Mouse (Mus musculus): Measurements from ENCODE around the gene Abca13.

The Abca13 gene

DNA sequence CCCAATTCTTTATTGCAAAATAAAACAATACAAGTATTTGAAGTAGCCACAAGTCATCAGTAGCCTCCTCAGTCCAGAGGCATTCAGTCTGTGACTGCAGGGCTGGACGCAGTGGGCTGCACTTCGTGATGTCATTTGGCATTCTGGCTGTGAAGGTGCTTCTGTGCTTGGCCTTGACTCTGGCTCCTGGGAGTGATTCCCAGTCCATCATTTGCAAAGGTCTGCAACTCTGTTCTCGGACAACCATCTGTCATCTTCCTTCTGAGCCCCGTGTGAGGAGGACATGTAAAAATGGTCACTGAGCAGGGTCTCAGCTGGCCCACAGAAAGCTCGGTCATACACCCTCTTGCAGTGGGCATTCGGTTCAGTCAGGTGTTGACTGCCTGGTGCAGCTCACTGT is 345.1 kb downstream of the Abca13 start:
- no peak for DNase-seq

DNA sequence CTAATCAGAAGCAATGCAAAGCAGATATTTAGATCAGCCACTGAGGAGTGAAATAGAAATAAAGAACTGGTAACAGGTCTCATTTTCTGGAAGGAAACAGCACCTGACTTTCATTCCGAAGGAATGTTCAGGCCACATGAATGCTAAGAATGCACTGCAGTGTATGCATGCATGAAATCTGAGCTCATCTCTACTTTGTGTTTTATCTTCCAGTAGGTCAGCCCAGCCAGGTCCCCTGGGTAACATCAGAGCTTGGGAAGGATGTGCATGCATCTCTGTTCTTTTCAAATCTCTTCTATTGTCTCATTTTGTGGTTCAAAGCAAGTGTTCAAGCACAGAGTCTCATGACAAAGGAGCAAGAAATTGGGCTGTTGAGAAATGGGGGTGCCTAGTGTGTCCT is 346.6 kb downstream of the Abca13 start:
- no peak for DNase-seq

DNA sequence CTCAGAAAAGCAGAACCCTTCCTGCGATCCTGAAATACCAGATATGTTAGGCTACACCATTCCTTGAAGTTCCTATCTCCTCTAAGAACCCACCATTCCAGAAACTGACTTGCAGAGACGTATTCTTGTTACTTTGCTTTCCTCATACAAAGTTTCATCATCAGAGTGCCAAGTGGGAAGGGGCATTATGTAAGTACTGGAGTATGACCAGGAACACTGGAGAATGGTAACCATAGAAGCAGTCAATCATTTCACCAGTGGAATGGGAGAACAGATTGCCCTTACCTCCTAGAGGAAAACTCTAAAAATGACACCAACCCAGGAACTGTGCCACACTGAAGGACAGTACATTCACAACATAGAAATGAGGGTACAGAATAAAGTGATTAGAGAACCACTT is 368.3 kb downstream of the Abca13 start:
- no peak for DNase-seq

DNA sequence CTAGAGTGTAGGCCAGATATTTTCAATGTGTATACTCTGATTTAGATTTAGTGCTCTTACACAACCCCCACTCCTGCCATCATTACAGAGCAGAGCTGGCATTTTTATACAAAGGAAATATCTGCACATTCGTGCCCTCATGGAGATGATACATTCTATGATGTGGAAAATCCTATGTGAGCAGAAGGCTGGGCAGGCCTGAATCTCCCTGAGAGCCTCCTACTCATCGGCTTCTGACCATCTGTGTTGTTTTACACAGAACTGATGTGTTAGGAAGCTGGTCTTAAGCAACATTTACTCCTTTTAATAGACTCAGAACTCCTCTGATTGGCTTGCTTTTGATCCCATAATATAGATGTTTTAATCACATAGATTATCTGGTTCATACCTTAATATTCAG is 376.6 kb downstream of the Abca13 start:
- no peak for DNase-seq

DNA sequence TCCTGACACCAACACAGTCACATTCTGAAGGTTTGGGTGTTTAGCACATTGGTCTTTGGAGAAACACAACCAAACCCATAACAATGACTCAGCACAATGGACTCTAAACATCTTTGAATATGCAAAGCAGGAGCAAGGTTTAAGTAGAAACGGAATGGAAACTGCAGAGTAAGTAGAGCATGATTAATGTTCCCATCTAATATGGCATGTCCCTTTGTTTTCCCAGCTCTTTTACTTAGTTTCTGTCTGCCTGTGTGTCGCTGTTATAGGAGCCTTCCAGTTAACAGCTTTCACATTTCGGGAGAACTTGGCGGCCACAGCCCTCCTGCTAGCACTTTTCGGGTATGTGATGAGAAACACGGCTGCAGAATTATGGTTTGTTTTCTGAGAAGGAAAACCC is 378.6 kb downstream of the Abca13 start:
- peak; percentile 90 for DNase-seq

DNA sequence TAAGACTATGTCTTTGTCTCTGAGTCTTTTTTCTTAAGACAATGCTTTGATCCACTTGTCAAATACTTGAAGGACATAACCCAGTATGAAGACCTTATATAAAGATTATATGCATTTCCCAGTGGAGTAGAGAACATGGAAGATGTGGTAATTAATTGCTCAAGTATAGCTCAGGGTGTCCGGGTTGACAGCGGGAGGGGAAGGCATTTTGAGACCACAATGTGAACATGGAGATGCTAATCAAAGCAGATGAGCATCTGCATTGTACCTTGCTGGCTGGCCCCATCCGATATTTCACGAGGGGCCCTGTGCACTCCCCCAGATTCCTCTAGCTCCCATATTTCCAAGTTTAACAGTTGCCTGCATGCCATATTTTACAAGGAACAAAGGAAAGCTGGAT is 383.2 kb downstream of the Abca13 start:
- DNase-seq = no peak

DNA sequence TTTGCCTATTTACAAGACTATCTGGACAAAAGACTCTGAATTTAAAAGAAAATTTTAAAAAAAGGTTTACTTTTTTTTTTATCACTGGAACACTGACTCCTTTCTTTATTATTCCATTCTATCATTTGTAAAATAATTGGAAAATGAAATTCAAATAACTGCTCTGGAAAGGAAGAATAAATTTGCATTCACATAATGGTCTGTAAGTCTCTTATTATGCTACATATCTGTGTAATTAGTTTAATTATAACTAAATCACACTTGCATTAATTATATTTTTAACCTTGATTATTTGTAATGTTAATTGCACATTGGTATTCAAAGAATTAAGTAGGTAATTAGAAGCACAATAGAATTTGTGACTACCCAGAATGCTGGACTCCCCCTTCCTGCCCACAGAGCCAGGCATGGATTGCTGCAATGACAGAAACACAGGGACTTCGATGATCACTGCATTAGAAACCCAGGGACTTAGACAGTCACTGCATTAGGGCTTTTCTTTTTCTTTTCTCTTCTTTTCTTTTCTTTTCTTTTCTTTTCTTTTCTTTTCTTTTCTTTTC is 400.1 kb downstream of the Abca13 start:
- DNase-seq = peak; percentile 55

DNA sequence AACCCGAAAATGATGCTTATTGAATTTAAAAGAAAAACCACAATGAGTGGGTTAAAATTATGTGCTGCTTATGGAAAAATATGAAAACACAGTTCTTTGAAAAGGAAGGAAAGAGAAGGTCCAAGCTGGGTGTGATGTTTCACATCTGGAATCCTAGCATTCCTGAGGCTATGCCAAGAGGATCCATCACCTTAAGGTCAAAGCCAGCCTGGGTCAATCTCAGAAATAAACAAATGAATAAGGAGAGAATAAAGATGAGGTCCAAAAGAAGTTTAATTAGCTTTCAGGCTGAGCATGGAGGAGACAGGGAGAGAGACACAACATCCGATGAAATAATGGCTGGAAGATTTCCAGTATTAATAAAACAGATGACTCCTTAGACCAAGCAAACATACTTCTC is 405.6 kb downstream of the Abca13 start:
- no peak for DNase-seq

DNA sequence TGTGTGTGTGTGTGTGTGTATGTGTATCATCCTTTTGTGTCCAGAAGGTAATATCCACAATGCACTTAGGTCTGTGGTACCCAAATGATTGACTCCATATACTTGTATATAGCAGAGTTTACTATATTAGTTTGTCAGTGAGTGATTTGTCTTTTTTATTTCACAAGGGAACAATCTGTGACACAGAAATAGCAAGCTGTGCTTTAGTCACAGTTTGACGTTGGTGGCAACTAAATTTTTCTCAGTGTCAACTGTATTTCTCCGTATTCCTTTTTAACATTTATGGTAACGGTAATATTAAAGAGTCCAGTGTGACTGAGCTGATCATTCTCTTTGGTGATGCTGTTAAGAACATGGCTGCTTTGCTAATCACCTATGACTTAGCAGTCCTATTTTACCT is 409.4 kb downstream of the Abca13 start:
- no peak for DNase-seq

DNA sequence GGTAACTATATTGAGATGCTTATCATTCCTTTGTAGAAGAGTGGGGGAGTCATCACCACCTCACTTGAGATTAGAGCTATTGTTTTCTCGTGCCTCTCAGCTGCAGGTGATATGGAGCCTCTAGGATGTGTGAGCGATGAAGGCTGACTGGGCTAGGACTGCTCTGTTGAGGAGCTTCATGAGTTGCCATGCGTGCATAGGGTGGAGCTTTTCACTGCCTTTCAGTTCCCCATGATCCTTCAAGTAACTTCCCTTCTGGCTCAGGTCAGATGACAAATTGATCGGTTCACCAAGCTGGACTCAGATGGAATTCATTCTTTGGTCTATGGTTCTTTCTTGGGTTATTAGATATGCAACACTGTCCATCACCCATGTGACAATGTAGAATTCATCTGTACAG is 410.4 kb downstream of the Abca13 start:
- no peak for DNase-seq

DNA sequence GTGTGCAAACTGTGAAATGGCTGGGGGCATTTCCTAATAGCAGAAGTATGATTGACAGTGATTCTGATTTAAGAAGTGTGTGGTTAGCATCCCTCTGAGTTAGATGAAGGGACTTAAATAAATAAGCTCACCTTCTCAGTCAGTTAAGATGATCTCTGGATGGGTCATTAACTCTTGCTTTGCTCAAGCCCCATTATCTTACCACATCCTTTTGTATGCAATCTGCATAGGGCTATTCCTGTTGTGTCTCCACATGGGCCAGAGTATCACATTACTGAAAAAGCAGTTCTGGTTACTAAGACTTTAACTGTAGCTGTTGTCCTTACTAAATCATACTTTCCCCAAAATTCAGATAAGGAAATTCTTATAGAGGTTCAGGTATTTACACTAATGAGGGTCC is 416.5 kb downstream of the Abca13 start:
- no peak for DNase-seq

DNA sequence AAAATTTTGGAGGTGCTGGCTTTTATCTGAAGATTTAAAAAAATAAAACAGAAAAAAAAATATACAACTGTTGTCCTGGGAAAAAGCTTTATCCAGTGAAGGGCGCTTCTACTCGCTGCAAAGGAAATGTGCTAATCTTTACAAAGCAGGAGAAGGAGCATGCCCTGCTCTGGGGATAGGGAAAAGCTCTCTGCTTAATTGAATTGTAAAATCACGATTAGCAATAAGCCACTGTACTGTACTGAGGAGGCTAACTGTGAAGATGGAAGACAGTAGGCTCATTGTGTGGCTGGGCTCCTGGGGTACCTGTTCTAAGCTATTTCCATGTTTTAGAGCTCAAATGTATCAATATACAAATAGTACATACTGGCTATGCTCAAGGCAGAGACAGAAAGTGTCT is 417.3 kb downstream of the Abca13 start:
- no peak for DNase-seq

DNA sequence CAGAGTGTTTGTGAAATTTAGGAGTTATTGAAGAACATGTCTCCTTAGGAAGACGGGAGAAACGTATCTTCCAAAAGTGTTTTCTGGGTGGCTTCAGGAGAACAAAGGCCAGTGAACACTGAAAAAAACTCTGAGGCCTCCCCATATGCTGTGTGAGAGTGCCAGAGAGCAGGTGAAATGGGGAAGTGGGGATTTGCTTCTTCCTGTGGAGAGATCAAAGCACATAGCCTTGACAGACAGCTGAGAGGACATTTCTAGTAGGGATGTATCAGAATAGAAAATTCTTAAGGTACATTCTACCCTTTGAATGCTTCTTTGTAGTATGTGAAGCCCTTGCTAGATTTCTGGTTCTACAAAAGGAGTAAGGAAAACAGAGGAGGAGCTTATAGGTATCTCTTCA is 424.4 kb downstream of the Abca13 start:
- no peak for DNase-seq

DNA sequence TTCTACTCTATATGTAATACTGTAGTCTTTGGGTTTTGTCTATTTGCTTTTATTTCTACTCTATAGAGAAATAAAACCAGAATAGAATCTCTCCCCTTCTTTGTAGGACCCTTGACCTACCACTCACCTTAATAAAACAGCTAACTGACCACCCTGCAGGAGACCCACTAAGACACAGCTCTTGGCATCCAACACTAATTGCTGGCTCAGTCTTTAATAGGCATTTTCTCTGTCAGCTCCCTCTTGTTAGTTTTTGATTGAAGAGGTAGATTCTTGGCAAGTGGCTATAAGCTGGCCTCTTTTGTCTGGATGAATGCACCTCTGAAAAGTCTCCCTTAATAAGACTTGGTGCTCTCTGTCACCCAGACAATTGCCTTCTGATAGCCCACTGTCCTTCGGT is 424.9 kb downstream of the Abca13 start:
- peak; percentile 31 for DNase-seq

DNA sequence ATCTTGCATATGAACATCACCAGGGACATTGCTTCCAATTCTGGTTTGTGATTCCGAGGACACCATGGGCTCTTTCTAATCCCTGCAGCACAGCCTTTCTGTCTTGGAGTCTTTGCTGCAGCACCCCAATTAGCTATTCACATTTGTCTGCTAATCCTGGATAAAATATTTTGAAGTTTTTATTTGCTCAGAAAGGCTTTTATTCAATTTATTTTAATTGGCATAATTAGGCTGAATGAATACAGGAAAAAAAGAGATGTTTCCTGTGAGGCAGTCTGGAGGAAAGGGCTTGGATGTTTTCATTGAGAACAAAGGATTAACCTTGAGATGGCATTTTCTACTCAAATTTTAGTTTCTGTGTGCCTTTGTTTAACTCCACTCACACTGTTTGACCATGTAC is 428.2 kb downstream of the Abca13 start:
- DNase-seq = no peak

DNA sequence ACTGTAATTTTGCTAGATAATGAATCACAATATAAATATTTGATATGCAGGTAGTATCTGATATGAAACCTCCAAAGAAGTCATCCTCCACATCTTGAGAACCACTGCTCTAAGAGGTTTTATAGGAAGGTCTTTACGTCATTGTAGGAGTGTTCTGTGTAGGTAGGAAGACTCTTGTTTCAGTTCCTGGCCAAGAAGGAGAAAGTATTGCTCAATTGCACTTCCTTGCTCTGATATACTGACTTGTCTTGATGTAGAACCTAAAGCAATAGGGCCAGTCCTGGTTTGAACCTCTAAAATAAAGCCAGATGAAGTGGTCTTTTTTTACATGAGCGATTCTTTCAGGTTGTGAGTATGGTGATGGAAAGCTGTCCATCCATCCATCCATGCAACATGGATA is 431.1 kb downstream of the Abca13 start:
- DNase-seq = no peak

DNA sequence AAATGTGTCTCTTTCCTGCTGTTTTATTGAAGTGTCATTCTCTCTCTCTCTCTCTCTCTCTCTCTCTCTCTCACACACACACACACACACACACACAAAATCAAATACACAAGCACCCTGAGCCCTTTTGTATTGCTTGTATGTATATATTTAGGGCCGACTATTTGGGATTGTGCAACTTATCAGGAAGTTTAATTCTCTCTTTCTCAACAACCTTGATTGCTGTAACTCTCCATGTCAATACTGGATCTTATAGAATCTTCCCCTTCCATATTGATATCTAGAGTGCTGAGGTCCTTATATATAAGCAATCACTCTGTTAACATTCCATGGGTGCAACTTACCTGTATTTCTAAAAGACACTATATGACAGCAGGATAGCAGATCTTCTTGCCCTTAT is 433.0 kb downstream of the Abca13 start:
- DNase-seq = no peak

DNA sequence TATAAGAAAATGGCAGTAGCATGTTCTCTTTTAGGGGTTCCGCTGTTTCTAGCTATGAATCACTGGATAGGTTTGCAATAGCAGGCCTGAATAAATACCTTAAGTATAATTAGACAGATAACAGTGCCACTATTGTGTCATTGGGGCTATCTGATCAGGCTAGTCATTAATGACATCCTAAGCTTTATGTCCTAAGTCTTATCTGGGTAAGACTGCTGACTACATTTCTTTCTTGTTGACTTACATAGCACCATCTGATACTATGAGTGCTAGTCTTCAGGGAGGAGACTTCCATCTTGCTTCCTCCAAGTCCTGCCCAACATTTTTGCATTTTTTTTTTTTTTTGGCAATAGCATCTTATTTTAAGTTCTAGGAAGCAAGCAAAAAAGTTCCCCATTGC is 434.1 kb downstream of the Abca13 start:
- DNase-seq = no peak

DNA sequence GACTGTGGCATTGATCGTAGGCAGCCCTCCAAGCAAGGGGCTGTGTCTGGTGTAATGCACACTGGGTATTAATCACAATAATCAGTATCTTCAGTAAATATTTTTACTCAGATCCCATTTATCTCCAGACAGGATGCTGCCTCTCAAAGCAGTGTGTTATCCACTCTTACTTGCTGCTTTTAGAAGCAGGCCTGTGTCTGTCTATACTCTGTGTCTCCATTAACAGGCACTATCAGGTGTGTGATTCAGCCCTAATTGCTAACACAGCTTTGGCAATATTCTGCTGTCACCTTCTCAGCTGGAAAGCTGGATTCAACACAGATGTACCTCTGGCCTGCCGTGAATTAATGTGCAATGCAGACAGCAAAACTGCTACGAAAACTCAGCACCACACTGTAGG is 455.5 kb downstream of the Abca13 start:
- DNase-seq = no peak

DNA sequence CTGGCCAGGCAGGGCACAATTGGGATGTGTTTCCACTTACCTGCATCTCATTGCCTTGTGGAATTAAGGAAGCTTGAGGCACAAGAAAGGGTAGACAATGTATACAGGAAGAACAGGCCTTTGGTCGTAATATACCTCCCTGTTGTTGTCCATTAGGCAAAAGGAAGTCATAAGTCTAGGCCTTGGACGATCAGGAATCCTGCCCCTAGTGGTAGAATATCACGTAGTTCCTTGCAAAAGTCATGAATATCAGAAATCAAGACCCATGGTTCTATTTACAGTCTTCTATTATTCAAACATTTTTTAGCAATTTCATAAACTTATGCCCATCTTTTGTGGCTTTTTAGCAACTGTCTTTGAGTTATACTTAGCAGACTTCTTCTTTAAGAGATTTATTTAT is 456.2 kb downstream of the Abca13 start:
- DNase-seq = no peak

DNA sequence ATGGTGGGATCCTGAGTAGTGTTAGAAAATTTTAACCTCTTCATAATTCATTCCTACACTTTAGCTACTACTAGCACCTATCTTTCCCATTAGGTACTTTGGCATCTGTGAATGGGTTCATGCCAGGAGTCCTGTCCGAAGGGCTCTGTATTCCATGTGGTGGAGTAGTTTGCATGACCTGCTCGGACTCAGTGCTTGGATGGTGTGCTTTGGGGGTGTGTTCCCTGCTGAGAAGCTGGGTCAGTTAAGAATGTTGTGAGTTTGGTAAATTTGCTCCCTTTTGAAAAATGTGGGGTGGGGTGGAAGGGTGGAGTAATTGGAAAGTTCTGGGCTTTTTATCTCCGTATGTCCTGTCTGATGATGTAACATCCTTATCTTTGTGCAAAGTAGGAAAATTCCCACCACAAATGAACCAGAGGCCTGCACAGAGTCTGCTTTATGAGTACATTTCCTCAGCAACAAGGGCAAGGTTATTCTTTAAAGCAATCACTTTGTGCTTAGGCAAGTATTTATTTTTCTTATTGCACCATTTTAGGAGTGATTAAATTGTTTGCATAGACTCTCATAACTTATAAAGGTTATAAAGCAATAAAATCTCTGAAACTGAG is 475.0 kb downstream of the Abca13 start:
- DNase-seq = no peak

DNA sequence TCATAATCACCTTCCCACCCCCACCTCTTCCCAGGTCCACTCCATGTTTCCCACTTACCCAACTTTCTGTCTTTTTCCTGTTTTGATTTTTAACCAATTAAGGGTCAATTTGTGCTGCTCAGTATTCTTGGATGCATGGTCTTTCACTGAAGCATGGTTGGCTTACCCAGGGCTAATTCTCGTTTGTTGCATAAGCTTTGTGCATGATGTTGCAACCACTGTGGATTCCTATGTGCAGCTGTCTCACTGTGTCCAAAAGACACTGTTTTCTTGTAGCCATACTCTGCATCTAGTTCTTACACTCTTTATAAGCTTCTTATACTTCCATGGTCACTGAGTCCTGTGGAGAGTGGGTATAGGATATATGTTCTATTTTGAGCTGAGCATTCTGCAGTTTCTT is 477.7 kb downstream of the Abca13 start:
- no peak for DNase-seq

DNA sequence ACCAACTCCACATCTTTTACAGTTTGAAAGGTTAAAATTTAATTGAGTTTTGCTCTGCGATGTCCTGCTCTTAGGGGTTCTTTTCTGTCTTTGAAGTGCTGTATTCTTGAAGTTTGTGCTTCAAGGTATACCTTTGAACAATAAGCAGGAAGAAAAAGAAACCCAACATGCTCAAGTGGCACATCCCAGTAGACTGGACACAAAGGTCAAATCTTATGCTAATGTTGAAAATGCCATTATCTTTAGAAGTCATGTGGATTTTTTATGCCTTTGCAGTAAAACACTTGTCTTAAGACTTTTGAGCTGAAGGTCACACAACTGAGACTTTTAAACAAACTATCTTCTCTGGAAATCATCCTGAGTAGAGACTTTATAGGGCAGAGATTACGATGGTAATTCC is 493.2 kb downstream of the Abca13 start:
- no peak for DNase-seq

DNA sequence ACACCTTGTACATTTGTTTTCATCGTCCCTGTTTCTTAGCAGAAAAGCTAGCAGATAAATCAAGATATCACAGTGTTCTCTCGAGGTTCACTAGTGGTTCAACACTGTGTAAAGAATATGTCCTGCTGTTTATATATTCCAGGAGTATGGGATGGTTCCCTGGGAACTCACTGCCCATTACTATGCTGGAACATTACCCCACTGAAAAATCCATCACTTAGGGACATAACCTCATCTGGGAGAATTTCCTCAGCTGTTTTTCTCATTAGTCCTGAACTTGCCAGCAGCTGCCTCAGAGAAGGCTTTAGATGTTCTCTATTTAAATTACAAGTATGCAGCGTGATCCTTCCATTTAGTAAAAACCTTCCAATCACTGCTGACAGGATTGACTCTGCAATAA is 513.4 kb downstream of the Abca13 start:
- no peak for DNase-seq

DNA sequence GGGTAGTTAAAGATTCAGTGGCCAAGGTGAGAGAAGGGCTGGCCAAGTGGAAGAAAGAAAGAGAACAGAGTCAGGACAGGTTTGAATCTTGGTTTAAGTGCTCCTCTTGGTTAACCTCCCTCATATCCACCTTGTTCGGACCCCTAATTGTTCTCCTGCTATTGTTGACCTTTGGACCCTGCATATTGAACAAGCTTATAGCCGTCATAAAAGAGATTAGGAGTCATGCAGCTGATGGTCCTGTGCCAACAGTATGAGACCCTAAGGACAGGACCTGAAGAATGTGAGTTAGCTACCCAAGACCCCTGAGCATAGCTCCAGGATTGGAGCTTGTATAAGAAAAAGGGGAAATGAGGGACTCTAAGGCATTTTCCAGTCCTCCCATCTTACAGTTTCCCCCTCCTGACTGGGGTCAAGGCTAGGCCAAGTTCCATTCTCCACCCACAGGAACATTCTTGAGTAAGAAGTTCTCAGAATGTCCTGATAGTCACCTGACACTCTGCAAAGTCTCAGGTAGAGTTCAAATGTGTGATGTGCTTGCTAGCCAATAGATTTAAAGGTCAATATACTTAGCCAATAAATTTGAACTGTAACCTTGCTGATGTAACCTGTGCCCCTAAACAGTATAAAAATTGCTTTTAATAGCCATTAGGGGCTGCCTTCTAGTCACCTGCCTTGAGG is 536.2 kb downstream of the Abca13 start:
- DNase-seq = no peak
